Mouse (Mus musculus) intestine, embryonic 14.5 days (tissue): ENCODE data around the gene Trmo. TPM values are rescaled to one million over a fixed set of nuclear protein-coding genes. Genes with fewer than 3 reads are reported as not detected.

Source experiments
- ATAC-seq: fragments of 200-750 bp; cut with Nextera tagmentation; replicated peaks from 2 replicates; pipeline ENCODE4 v1.8.0; 2017; ENCODE audit warnings: low read depth, moderate number of reproducible peaks, moderate TSS enrichment, moderate library complexity; ENCODE audit not compliant: low FRiP score, low TSS enrichment
- DNase-seq: peaks from one replicate; pipeline ENCODE4 v3.0.0-alpha.2; 2018; ENCODE audit warnings: low spot score
- H3K27ac ChIP-seq: fragments of 300-500 bp; sonication (generic); 2 replicates; pipeline ENCODE4 v1.5.1; 2014; ENCODE audit warnings: low read depth, mild to moderate bottlenecking, control low read depth
- H3K27me3 ChIP-seq: fragments of 300-500 bp; sonication (generic); replicated peaks from 2 replicates; pipeline ENCODE4 v1.6.1; 2014; ENCODE audit warnings: low read length, control low read depth; ENCODE audit not compliant: control insufficient read depth, insufficient read depth
- H3K36me3 ChIP-seq: fragments of 300-500 bp; sonication (generic); 2 replicates; pipeline ENCODE4 v1.6.1; 2014; ENCODE audit warnings: low read length, control low read depth; ENCODE audit not compliant: control insufficient read depth, insufficient read depth
- H3K4me1 ChIP-seq: fragments of 300-500 bp; sonication (generic); replicated peaks from 2 replicates; pipeline ENCODE4 v1.6.1; 2014; ENCODE audit warnings: low read length, control low read depth, mixed read lengths; ENCODE audit not compliant: control insufficient read depth, insufficient read depth
- H3K4me2 ChIP-seq: fragments of 300-500 bp; sonication (generic); 2 replicates; pipeline ENCODE4 v1.6.1; 2014; ENCODE audit warnings: low read length
- H3K4me3 ChIP-seq: fragments of 300-500 bp; sonication (generic); 2 replicates; pipeline ENCODE4 v1.5.1; 2014; ENCODE audit warnings: low read depth, low read length, control low read depth, mixed read lengths
- H3K9ac ChIP-seq: fragments of 300-500 bp; sonication (generic); 2 replicates; pipeline ENCODE4 v1.6.1; 2014; ENCODE audit warnings: mild to moderate bottlenecking, low read length
- H3K9me3 ChIP-seq: fragments of 300-500 bp; sonication (generic); 2 replicates; pipeline ENCODE4 v1.6.1; 2016; ENCODE audit warnings: low read length, control low read depth; ENCODE audit not compliant: control insufficient read depth
- WGBS: fragments of 180-500 bp; shearing (Covaris S2); extraction: QIAGEN DNeasy Blood & Tissue Kit; methylation state at CpG from one replicate; pipeline ENCODE4 v1.1.7; 2014; 5-methylcytosine and 5-hydroxymethylcytosine counted together
- polyA plus RNA-seq: library from polyadenylated mRNA; unstranded; fragments of >200 nt; fragmentation: Nextera tagmentation; extraction: Ambion mirVana; gene quantifications from 2 replicates; pipeline ENCODE4 v1.2.1, GENCODE M21; 2014

Trmo gene
- polyA plus RNA-seq, 1 experiment from 2014 or later, result 11.3 TPM

- Histone ChIP-seq H3K4me2 (no peak overlapping the region), H3K27me3 (no peaks in the 10 kb centered on the region), H3K9ac (no peak overlapping the region), H3K9me3 (no peaks in the 10 kb centered on the region), H3K36me3 (no peaks in the 10 kb centered on the region), H3K4me1 (no peaks in the 10 kb centered on the region), H3K27ac (no peak overlapping the region), H3K4me3 (no peak overlapping the region)
- DNase-seq, result no peak
- no peak for ATAC-seq
- 75% methylated on average over 6 of the region's 6 CpGs for WGBS
These were observed 22.3 kb upstream of the Trmo start for GRCm38 (mm10) chr4:46411489-46411888.

DNA sequence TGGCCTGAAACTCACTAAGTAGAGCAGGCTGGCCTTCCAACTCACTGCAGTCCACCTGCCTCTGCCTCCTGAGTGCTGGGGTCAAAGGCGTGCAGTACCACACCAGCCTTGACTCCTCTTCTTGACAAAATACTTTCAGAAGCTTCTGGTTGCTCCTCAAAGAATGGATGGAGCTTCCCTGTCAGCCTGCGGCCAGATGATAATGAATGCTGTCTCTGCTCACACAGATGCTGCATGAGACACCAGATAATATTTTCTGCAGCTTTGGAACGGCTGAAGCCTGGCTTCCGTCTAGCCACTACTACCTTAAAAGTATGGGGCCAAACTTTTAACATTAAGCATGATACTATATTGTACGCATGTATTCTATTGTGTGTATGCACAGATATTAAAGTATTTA, 21.4 kb upstream of the Trmo start:
- ATAC-seq (no peak), DNase-seq (no peak)
- H3K27me3 ChIP-seq, result no peaks in the 10 kb centered on the region
- H3K4me1 ChIP-seq, result no peaks in the 10 kb centered on the region
- WGBS, result 91% methylated on average over 5 of the region's 5 CpGs
- no peak overlapping the region for H3K4me2 ChIP-seq
- H3K9ac ChIP-seq, result no peak overlapping the region
- no peak overlapping the region for H3K27ac ChIP-seq
- H3K9me3 ChIP-seq, result no peaks in the 10 kb centered on the region
- H3K4me3 ChIP-seq, result no peak overlapping the region
- H3K36me3 ChIP-seq, result no peaks in the 10 kb centered on the region

DNA sequence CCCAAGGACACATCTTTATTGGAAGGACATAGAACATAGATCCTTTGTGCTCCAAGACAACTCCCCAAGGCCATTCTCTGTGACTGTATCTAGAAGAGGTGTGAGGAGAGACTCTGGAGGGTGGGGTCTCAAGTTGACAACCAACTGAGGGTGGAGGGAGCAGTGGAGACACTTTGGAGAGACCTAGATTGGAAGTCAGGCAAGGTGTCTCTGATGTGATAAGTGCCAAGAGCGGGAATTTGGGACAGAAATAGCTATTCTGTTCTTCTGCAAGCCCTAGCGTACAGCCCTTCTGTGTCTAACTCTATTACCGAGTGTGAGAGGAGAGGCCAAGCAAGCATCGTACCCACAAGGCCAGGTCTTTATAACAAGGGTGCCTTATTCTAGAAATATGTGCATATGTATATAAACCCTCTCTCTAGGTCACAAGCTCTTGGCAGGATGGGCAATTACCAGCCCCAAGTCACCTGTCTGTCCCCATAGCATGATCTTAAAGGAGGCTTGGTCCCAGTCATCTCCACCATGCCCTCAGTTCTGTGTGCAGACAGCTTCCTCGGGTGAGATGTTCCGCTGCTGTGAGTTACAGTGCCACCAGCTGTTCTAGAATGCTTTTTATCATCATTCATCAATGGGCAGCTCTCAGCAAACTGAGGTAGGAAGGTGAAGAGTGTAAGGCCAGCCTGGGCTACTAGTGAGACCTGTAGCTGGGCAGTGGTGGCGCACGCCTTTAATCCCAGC, 17.9 kb upstream of the Trmo start:
- no peaks in the 10 kb centered on the region for H3K4me1 ChIP-seq
- H3K9ac ChIP-seq, result no peak overlapping the region
- WGBS, result 91% methylated on average over 8 of the region's 8 CpGs
- no peak overlapping the region for H3K4me2 ChIP-seq
- H3K9me3 ChIP-seq, result no peaks in the 10 kb centered on the region
- no peak overlapping the region for H3K27ac ChIP-seq
- ATAC-seq, result no peak
- H3K36me3 ChIP-seq, result no peaks in the 10 kb centered on the region
- no peak for DNase-seq
- no peak overlapping the region for H3K4me3 ChIP-seq
- H3K27me3 ChIP-seq, result no peaks in the 10 kb centered on the region

DNA sequence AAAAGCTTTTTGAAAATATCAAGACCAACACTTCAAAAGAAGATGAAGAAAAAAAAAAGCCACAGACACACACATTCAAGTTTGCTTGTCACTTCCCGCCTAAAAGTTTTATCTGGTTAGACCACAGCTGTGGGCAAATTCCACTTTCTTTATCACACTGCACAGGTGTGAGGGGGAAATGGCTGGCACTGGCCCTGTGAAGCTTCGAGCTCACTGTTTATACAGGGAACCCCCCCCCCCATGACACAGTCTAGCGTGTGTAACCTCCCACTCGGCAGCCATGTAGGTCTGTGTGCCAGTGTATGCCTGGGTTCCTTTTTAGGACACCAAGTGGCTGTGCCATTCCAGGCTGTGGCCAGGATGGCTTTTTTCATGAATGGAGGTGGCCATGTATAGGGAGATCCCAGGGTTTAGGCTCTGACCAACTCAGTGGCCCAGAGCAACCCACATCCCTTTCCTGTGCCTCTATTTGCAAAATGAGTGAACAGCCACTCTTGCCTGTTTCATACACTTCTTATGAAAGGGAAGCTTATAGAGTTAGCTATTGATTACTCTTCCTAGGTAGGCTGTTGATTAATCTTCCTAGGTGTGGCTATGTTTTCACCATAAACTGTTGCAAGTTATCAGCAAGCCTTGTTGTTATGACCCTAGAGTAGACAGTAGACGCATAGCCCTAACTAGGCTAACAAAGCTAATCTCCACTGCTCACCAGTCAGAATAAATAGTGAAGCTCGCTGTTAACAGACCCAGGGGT, 15.0 kb upstream of the Trmo start:
- DNase-seq (no peak), ATAC-seq (no peak)
- H3K36me3 ChIP-seq, result no peaks in the 10 kb centered on the region
- no peak overlapping the region for H3K4me3 ChIP-seq
- no peak overlapping the region for H3K27ac ChIP-seq
- H3K9me3 ChIP-seq, result no peaks in the 10 kb centered on the region
- WGBS, result 65% methylated on average over 6 of the region's 6 CpGs
- no peak overlapping the region for H3K9ac ChIP-seq
- H3K4me1 ChIP-seq, result no peaks in the 10 kb centered on the region
- H3K4me2 ChIP-seq, result no peak overlapping the region
- no peaks in the 10 kb centered on the region for H3K27me3 ChIP-seq

DNA sequence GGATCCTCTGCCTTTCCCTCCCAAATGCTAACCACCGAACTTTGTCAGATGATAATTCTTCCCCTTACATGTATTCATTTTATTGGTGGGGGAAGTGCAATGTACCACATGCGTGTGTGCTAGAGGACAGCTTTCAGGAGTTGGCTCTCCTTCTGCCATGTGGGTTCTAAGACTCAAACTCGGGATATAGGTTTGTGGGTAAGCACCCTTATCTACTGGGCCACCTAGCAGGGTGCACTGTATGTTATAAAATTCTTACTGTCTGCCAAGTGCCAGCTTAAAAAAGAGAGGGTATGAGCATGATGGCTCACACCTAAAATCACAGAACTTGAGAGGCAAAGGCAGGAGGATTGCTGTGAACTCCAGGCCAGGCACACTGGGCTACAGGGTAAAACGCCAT, 9.6 kb upstream of the Trmo start:
- ATAC-seq, result no peak
- no peak for DNase-seq
- Histone ChIP-seq H3K4me1 (no peaks in the 10 kb centered on the region), H3K9me3 (no peaks in the 10 kb centered on the region), H3K27me3 (no peaks in the 10 kb centered on the region), H3K4me3 (no peak overlapping the region), H3K9ac (no peak overlapping the region), H3K27ac (no peak overlapping the region), H3K4me2 (no peak overlapping the region), H3K36me3 (no peaks in the 10 kb centered on the region)
- WGBS, result 85% methylated on average over 4 of the region's 4 CpGs

DNA sequence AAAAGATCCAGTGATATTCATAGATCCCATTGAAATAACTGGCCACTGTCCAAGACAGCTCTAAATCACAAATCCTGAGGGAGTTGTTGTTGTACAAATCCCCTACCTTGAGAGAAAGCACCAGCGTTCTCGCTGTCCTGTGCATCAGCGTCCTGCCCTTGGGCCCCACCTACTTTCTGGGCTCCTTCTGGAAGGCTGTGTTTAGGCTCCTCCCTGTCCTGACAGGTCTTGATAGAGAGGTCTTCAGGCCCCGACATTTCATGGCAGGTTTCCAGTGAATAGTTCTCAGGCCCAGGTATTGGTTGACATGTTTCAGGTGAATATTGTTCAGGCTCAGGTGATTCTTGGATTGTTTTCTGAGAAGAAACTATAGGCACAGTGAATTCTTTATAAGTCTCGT, 6.5 kb upstream of the Trmo start:
- 33% methylated on average over 5 of the region's 5 CpGs for WGBS
- DNase-seq, result no peak
- Histone ChIP-seq H3K9me3 (no peaks in the 10 kb centered on the region), H3K4me1 (no peaks in the 10 kb centered on the region), H3K36me3 (no peaks in the 10 kb centered on the region), H3K27me3 (no peaks in the 10 kb centered on the region), H3K9ac (no peak overlapping the region), H3K4me3 (no peak overlapping the region), H3K4me2 (no peak overlapping the region), H3K27ac (no peak overlapping the region)
- no peak for ATAC-seq

- Histone ChIP-seq H3K4me2 (no peak overlapping the region), H3K4me3 (no peak overlapping the region), H3K9me3 (no peaks in the 10 kb centered on the region), H3K9ac (no peak overlapping the region), H3K36me3 (no peaks in the 10 kb centered on the region), H3K27me3 (no peaks in the 10 kb centered on the region), H3K27ac (no peak overlapping the region), H3K4me1 (no peaks in the 10 kb centered on the region)
- no peak for DNase-seq
- WGBS, result 78% methylated on average over 2 of the region's 2 CpGs
- no peak for ATAC-seq
These were observed 5.2 kb upstream of the Trmo start for GRCm38 (mm10) chr4:46394388-46394787.

- H3K4me3 ChIP-seq, result peak overlapping the region; percentile 82
- H3K9me3 ChIP-seq, result no peaks in the 10 kb centered on the region
- peak overlapping the region; percentile 72 for H3K4me2 ChIP-seq
- 0 out of 2 replicates have a peak overlapping the region, but pooled peaks have one; percentile 94 for H3K27ac ChIP-seq
- 23% methylated on average over 9 of the region's 9 CpGs for WGBS
- H3K27me3 ChIP-seq, result no peaks in the 10 kb centered on the region
- H3K4me1 ChIP-seq, result no peaks in the 10 kb centered on the region; the same call in 1 of the 2 replicates
- peak overlapping the region; percentile 95; the same call in 1 of the 2 replicates for H3K9ac ChIP-seq
- DNase-seq, result peak; percentile 88
- peaks cover 5% of the 10 kb centered on the region; the same call in 1 of the 2 replicates for H3K36me3 ChIP-seq
- no peak for ATAC-seq
These were observed 1.2 kb upstream of the Trmo start for GRCm38 (mm10) chr4:46390390-46390970.
